Mouse (Mus musculus) heart, embryonic 10.5 days (tissue): ENCODE measurements around the gene Cadm2. TPM values are rescaled to one million over a fixed set of nuclear protein-coding genes. Genes with fewer than 3 reads are reported as not detected.

Source experiments
- DNase-seq: peaks from one replicate; pipeline ENCODE4 v3.0.0-alpha.2; 2017; ENCODE audit warnings: low spot score
- H3K27ac ChIP-seq: fragments of 300-500 bp; sonication (generic); 2 replicates; pipeline ENCODE4 v1.5.1; 2016; ENCODE audit warnings: mild to moderate bottlenecking
- H3K27me3 ChIP-seq: fragments of 300-500 bp; sonication (generic); 2 replicates; pipeline ENCODE4 v1.6.1; 2016; ENCODE audit warnings: mild to moderate bottlenecking; ENCODE audit not compliant: poor library complexity, insufficient read depth, severe bottlenecking
- H3K36me3 ChIP-seq: fragments of 300-500 bp; sonication (generic); 2 replicates; pipeline ENCODE4 v1.6.1; 2016; ENCODE audit warnings: mild to moderate bottlenecking, moderate library complexity
- H3K4me1 ChIP-seq: fragments of 300-500 bp; sonication (generic); 2 replicates; pipeline ENCODE4 v1.6.1; 2016; ENCODE audit warnings: mild to moderate bottlenecking
- H3K4me3 ChIP-seq: fragments of 300-500 bp; sonication (generic); 2 replicates; pipeline ENCODE4 v1.5.1; 2016; ENCODE audit warnings: mild to moderate bottlenecking, moderate library complexity
- H3K9me3 ChIP-seq: fragments of 300-500 bp; sonication (generic); 2 replicates; pipeline ENCODE4 v1.6.1; 2016; ENCODE audit warnings: mild to moderate bottlenecking, moderate library complexity
- WGBS: fragments of 180-500 bp; shearing (Covaris S2); methylation state at CpG from one replicate; pipeline ENCODE4 v1.1.7; 2016; 5-methylcytosine and 5-hydroxymethylcytosine counted together
- polyA plus RNA-seq: library from polyadenylated mRNA; unstranded; fragments of >200 nt; fragmentation: Nextera tagmentation; extraction: Ambion mirVana; gene quantifications from 2 replicates; pipeline ENCODE4 v1.2.1, GENCODE M21; 2016

Cadm2 gene
- polyA plus RNA-seq, 1 experiment from 2014 or later, result 0.33 TPM

DNA sequence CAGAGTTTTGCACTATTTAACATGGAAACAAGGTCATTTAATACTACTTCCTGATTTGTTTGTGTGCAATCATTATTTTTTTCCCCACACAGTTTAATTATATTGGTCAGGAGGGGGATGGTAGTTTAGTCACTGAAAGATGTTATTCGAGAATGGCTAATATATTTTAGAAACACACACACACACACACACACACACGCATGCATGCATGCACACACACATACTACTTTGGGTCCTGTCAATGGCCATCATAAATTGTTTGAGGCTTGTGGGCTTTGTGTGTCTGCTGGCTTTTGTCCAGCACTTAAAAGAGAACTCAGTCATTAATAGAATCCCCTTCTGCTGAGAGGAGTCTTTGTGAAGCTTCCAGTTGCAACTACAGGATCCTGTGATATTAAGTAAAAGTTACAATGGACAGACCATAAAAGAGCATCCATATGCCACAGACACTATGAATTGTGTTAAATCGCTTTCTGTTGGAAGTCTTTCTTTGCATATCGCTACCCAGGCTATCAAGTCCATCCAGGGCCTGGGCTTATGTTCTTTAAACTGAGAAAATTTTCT lies 427.8 kb downstream of the Cadm2 start:
- Histone ChIP-seq H3K4me1 (no peaks in the 10 kb centered on the region), H3K4me3 (no peak overlapping the region), H3K36me3 (no peaks in the 10 kb centered on the region), H3K27me3 (no peaks in the 10 kb centered on the region), H3K9me3 (no peaks in the 10 kb centered on the region), H3K27ac (no peak overlapping the region)
- 81% methylated on average over 4 of the region's 4 CpGs for WGBS
- no peak for DNase-seq

DNA sequence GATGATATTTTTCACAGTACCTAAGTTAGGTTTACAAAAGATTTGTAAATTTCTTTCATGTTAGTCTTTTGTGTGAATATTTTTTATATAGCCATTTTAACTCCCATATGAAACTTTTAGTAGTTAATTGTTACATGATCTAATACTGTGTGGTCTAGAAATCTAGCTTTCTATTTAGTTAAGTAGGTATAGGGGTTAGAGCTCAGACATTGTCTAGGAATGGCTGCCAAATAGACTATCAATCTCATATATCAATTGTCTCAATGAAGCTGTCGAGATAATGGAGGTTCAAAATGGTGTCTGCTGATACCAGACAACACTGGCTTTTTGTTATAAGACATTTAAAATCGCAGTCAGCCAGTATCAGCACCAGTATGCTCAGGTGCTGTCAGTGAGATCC lies 428.3 kb downstream of the Cadm2 start:
- Histone ChIP-seq H3K9me3 (no peaks in the 10 kb centered on the region), H3K27ac (no peak overlapping the region), H3K4me3 (no peak overlapping the region), H3K36me3 (no peaks in the 10 kb centered on the region), H3K4me1 (no peaks in the 10 kb centered on the region), H3K27me3 (no peaks in the 10 kb centered on the region)
- DNase-seq, result no peak
- WGBS, result 71% methylated on average over 2 of the region's 2 CpGs

DNA sequence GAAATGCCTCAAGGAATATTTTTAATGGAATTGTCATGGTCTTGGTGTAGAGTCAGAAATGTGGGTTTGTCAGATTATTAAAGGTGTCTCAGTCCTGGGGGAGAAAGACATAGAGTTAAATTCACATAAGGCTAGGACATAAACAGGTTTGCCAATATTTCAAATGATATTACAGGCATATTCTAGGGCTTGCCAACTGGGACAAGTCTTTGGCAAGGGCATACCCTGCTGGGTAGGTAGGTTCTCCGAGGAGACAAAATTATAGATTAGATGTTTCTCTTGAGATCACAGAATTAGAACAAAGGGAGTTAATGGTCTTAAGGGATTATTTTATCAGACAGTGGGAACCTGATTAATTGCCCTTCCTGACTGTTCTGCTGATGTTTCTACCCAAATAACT lies 434.4 kb downstream of the Cadm2 start:
- H3K9me3 ChIP-seq, result no peaks in the 10 kb centered on the region
- H3K4me3 ChIP-seq, result no peak overlapping the region
- WGBS, result 77% methylated on average over 1 of the region's 1 CpGs
- H3K27ac ChIP-seq, result no peak overlapping the region
- no peaks in the 10 kb centered on the region for H3K36me3 ChIP-seq
- no peaks in the 10 kb centered on the region for H3K4me1 ChIP-seq
- no peak for DNase-seq
- no peaks in the 10 kb centered on the region for H3K27me3 ChIP-seq

- Histone ChIP-seq H3K9me3 (no peaks in the 10 kb centered on the region), H3K4me3 (no peak overlapping the region), H3K27ac (no peak overlapping the region), H3K36me3 (no peaks in the 10 kb centered on the region), H3K4me1 (no peaks in the 10 kb centered on the region), H3K27me3 (no peaks in the 10 kb centered on the region)
- DNase-seq, result no peak
- WGBS, result 87% methylated on average over 5 of the region's 5 CpGs
These were observed 437.8 kb downstream of the Cadm2 start for GRCm38 (mm10) chr16:67182958-67183357.

DNA sequence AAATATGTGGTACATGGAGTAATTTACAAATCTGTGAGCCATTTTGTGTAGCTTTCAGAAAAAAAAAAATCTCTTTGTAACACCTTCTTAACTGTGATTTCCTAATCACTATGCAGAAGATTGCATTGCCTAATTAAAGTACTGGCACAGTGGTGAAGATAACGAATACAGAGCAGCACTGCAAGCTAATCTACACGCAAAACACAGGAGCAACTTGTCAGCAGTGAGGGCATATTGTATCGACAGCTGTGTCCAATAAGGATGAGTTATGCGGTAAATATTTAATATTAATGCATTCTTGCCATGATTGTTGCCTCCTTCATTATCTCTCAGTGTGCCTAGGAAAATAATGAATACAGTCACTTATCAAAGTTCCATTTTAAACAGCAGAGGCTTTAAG lies 445.3 kb downstream of the Cadm2 start:
- Histone ChIP-seq H3K9me3 (no peaks in the 10 kb centered on the region), H3K27me3 (no peaks in the 10 kb centered on the region), H3K4me3 (no peak overlapping the region), H3K27ac (no peak overlapping the region), H3K4me1 (no peaks in the 10 kb centered on the region), H3K36me3 (no peaks in the 10 kb centered on the region)
- no peak for DNase-seq
- 75% methylated on average over 4 of the region's 4 CpGs for WGBS

- H3K36me3 ChIP-seq, result no peaks in the 10 kb centered on the region
- no peaks in the 10 kb centered on the region for H3K27me3 ChIP-seq
- no peaks in the 10 kb centered on the region for H3K4me1 ChIP-seq
- no peaks in the 10 kb centered on the region for H3K9me3 ChIP-seq
- no peak for DNase-seq
- H3K27ac ChIP-seq, result no peak overlapping the region
- 77% methylated on average over 6 of the region's 6 CpGs for WGBS
- H3K4me3 ChIP-seq, result no peak overlapping the region
These were observed 458.4 kb downstream of the Cadm2 start for GRCm38 (mm10) chr16:67162211-67162790.

- Histone ChIP-seq H3K27ac (no peak overlapping the region), H3K36me3 (no peaks in the 10 kb centered on the region), H3K27me3 (no peaks in the 10 kb centered on the region), H3K4me3 (no peak overlapping the region), H3K4me1 (no peaks in the 10 kb centered on the region), H3K9me3 (no peaks in the 10 kb centered on the region)
- DNase-seq, result no peak
- WGBS, result 77% methylated on average over 4 of the region's 4 CpGs
These were observed 495.9 kb downstream of the Cadm2 start for GRCm38 (mm10) chr16:67124811-67125210.

- no peak for DNase-seq
- no peaks in the 10 kb centered on the region for H3K9me3 ChIP-seq
- 67% methylated on average over 5 of the region's 5 CpGs for WGBS
- no peaks in the 10 kb centered on the region for H3K36me3 ChIP-seq
- no peaks in the 10 kb centered on the region for H3K27me3 ChIP-seq
- H3K4me3 ChIP-seq, result no peak overlapping the region
- no peaks in the 10 kb centered on the region for H3K4me1 ChIP-seq
- no peak overlapping the region for H3K27ac ChIP-seq
These were observed 498.2 kb downstream of the Cadm2 start for GRCm38 (mm10) chr16:67122532-67122931.

GRCm38 (mm10) chr16:67121781-67122180 lies 498.9 kb downstream of the Cadm2 start:
- Histone ChIP-seq H3K27me3 (no peaks in the 10 kb centered on the region), H3K4me3 (no peak overlapping the region)
- WGBS, result 84% methylated on average over 3 of the region's 3 CpGs

GRCm38 (mm10) chr16:67106478-67107061 lies 514.1 kb downstream of the Cadm2 start:
- Histone ChIP-seq H3K27me3 (no peaks in the 10 kb centered on the region), H3K4me3 (no peak overlapping the region), H3K9me3 (no peaks in the 10 kb centered on the region), H3K4me1 (no peaks in the 10 kb centered on the region), H3K36me3 (no peaks in the 10 kb centered on the region), H3K27ac (no peak overlapping the region)
- 49% methylated on average over 8 of the region's 8 CpGs for WGBS
- no peak for DNase-seq

More at GRCm38 (mm10) chr16:67121781-67122180, 498.9 kb downstream of the Cadm2 start:
- H3K36me3 ChIP-seq, result no peaks in the 10 kb centered on the region
- no peaks in the 10 kb centered on the region for H3K4me1 ChIP-seq
- H3K27ac ChIP-seq, result no peak overlapping the region
- H3K9me3 ChIP-seq, result no peaks in the 10 kb centered on the region
- DNase-seq, result no peak

DNA sequence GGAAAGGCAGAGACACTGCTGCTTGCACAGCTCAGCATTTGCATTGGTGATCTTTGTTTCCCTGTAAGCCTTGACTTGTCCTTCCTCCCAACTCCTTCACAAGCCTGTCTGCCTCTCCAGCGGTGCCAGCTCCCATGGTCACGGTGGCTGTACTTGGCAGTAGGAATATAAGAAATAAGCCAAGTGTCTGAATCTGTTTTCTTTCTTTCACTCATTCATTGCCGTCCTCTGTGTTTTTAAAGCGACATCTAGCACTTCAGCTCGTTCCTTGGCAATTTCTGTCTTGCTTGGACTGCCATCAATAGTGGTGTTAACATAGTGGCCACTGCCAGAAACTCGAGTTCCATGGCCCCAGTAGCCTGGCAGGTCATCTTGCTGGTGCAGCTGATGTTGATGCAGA lies 524.0 kb downstream of the Cadm2 start:
- H3K27me3 ChIP-seq, result no peaks in the 10 kb centered on the region
- no peak for DNase-seq
- 75% methylated on average over 6 of the region's 6 CpGs for whole genome bisulfite sequencing
- H3K4me1 ChIP-seq, result no peaks in the 10 kb centered on the region
- H3K36me3 ChIP-seq, result no peaks in the 10 kb centered on the region
- H3K27ac ChIP-seq, result no peak overlapping the region
- H3K9me3 ChIP-seq, result no peaks in the 10 kb centered on the region
- H3K4me3 ChIP-seq, result no peak overlapping the region

GRCm38 (mm10) chr16:67095916-67096315 lies 524.8 kb downstream of the Cadm2 start:
- no peaks in the 10 kb centered on the region for H3K4me1 ChIP-seq
- 79% methylated on average over 4 of the region's 4 CpGs for WGBS
- H3K4me3 ChIP-seq, result no peak overlapping the region
- no peak for DNase-seq
- H3K9me3 ChIP-seq, result no peaks in the 10 kb centered on the region
- no peak overlapping the region for H3K27ac ChIP-seq
- no peaks in the 10 kb centered on the region for H3K27me3 ChIP-seq
- H3K36me3 ChIP-seq, result no peaks in the 10 kb centered on the region

GRCm38 (mm10) chr16:67089747-67090146 lies 531.0 kb downstream of the Cadm2 start:
- WGBS, result 64% methylated on average over 3 of the region's 3 CpGs
- Histone ChIP-seq H3K4me1 (no peaks in the 10 kb centered on the region), H3K27me3 (no peaks in the 10 kb centered on the region), H3K27ac (no peak overlapping the region), H3K4me3 (no peak overlapping the region), H3K36me3 (no peaks in the 10 kb centered on the region), H3K9me3 (no peaks in the 10 kb centered on the region)
- no peak for DNase-seq

DNA sequence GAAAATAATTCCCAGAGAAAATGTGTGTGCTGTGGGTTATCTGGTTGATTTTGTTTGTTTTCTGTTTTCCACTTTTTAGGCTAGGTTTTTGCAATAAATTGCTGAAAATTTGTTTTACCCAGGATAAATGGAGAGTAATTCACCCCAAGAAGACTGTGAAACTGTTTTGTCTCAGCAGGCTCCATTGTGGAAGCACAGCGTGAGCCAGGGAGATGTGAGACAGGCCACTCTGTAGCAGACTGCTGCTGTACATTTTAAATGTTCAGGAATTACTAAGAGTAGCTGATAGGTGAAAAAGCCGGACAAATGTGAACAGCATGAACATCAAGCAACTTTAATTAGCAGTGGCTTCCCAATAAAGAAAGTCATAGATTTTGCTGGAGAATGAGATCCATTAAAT lies 541.4 kb downstream of the Cadm2 start:
- no peaks in the 10 kb centered on the region for H3K27me3 ChIP-seq
- 82% methylated on average over 2 of the region's 2 CpGs for WGBS
- no peaks in the 10 kb centered on the region for H3K9me3 ChIP-seq

More for the DNA sequence above, 541.4 kb downstream of the Cadm2 start:
- no peak for DNase-seq
- Histone ChIP-seq H3K36me3 (no peaks in the 10 kb centered on the region), H3K4me3 (no peak overlapping the region), H3K4me1 (no peaks in the 10 kb centered on the region), H3K27ac (no peak overlapping the region)
